Mouse (Mus musculus) liver, embryonic 12.5 days (tissue): ENCODE data around the gene Pds5b. TPM values are rescaled to one million over a fixed set of nuclear protein-coding genes. Genes with fewer than 3 reads are reported as not detected.
"Not testable (repeated sequence)": the region's sequence is repeated elsewhere in the genome, so short reads cannot be mapped to it uniquely, and the experiment has no call there.

Source experiments
- ATAC-seq: fragments of 200-750 bp; cut with Nextera tagmentation; 2 replicates; pipeline ENCODE4 v1.8.0; 2017; ENCODE audit warnings: moderate number of reproducible peaks, mild to moderate bottlenecking, moderate library complexity
- H3K27ac ChIP-seq: fragments of 300-500 bp; sonication (generic); 2 replicates; pipeline ENCODE4 v1.5.1; 2016; ENCODE audit warnings: mild to moderate bottlenecking
- H3K27me3 ChIP-seq: fragments of 300-500 bp; sonication (generic); replicated peaks from 2 replicates; pipeline ENCODE4 v1.6.1; 2016; ENCODE audit warnings: mild to moderate bottlenecking, moderate library complexity
- H3K36me3 ChIP-seq: fragments of 300-500 bp; sonication (generic); 2 replicates; pipeline ENCODE4 v1.6.1; 2016; ENCODE audit warnings: mild to moderate bottlenecking, moderate library complexity
- H3K4me1 ChIP-seq: fragments of 300-500 bp; sonication (generic); 2 replicates; pipeline ENCODE4 v1.6.1; 2016
- H3K4me2 ChIP-seq: fragments of 300-500 bp; sonication (generic); 2 replicates; pipeline ENCODE4 v1.6.1; 2016; ENCODE audit warnings: mild to moderate bottlenecking, moderate library complexity
- H3K4me3 ChIP-seq: fragments of 300-500 bp; sonication (generic); 2 replicates; pipeline ENCODE4 v1.5.1; 2016; ENCODE audit warnings: mild to moderate bottlenecking, moderate library complexity
- H3K9ac ChIP-seq: fragments of 300-500 bp; sonication (generic); 2 replicates; pipeline ENCODE4 v1.6.1; 2016; ENCODE audit warnings: mild to moderate bottlenecking, moderate library complexity
- H3K9me3 ChIP-seq: fragments of 300-500 bp; sonication (generic); replicated peaks from 2 replicates; pipeline ENCODE4 v1.6.1; 2016; ENCODE audit warnings: mild to moderate bottlenecking, moderate library complexity
- WGBS: fragments of 180-500 bp; shearing (Covaris S2); methylation state at CpG from one replicate; pipeline ENCODE4 v1.1.7; 2016; ENCODE audit not compliant: insufficient replicate concordance; 5-methylcytosine and 5-hydroxymethylcytosine counted together
- polyA plus RNA-seq: library from polyadenylated mRNA; unstranded; fragments of >200 nt; fragmentation: Nextera tagmentation; extraction: Ambion mirVana; gene quantifications from 2 replicates; pipeline ENCODE4 v1.2.1, GENCODE M21; 2016

Gene Pds5b
- 16.4 and 16.7 TPM in 2 replicates for polyA plus RNA-seq

DNA sequence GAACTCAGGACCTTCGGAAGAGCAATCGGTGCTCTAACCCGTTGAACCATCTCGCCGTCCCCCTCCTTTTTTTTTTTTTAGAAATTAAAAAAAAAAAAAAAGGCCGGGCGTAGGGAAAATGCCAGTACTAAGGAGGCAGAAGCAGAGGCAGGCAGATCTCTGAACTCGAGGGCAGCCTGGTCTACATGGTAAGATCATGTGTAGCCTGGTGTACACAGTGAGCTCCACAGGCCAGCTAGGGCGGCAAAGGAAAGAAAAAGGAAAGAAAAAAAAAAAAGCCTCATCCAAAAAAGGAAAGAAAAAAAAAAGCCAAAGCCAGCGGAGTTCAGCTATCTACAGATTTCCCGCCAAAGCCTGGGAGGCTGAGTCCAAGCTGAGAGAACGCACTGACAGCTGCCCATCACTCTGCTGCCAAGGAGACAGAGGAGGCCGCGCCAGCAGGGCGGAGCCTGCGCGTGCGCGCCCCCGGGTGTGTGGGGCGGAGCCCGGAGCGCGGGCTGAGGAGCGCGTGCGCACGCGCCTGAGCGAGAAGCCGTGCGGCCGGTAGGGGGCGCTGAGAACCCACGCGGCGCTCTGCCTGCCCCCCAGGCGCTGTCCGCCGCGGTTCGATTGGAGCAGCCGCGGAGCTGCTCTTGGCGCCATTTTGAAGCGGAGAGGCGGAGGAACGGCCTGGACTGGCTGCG, at the start of gene Pds5b:
Gene Pds5b, plus strand, starts transcription at position 587 of the 683 bp plus-strand sequence.
- Histone ChIP-seq H3K27ac (peak within 1 kb of the TSS; percentile 91), H3K9ac (peak within 1 kb of the TSS; percentile 97), H3K4me1 (peaks cover 37% of the 10 kb centered on the region), H3K9me3 (no peaks in the 10 kb centered on the region), H3K4me2 (peak within 1 kb of the TSS; percentile 85), H3K4me3 (peak within 1 kb of the TSS; percentile 96), H3K27me3 (no peaks in the 10 kb centered on the region; the same call in 1 of the 2 replicates), H3K36me3 (no peaks in the 10 kb centered on the region)
- peak; percentile 97 for ATAC-seq
- 13% methylated on average over 41 of the region's 49 CpGs for WGBS

GRCm38 (mm10) chr5:150625528-150625927, 48.0 kb upstream of the Pds5b start:
- peaks cover 22% of the 10 kb centered on the region for H3K36me3 ChIP-seq
- no peaks in the 10 kb centered on the region for H3K27me3 ChIP-seq
- no peak overlapping the region for H3K27ac ChIP-seq
- H3K9me3 ChIP-seq: no peaks in the 10 kb centered on the region
- no peak overlapping the region for H3K4me2 ChIP-seq
- no peaks in the 10 kb centered on the region for H3K4me1 ChIP-seq
- H3K4me3 ChIP-seq: no peak overlapping the region
- WGBS: 63% methylated on average over 7 of the region's 7 CpGs
- ATAC-seq: no peak
- H3K9ac ChIP-seq: no peak overlapping the region

- ATAC-seq: no peak
- Histone ChIP-seq H3K36me3 (peaks cover 39% of the 10 kb centered on the region), H3K4me2 (no peak overlapping the region), H3K27me3 (no peaks in the 10 kb centered on the region), H3K27ac (no peak overlapping the region), H3K9ac (no peak overlapping the region), H3K4me1 (no peaks in the 10 kb centered on the region), H3K9me3 (no peaks in the 10 kb centered on the region), H3K4me3 (no peak overlapping the region)
- 91% methylated on average over 1 of the region's 1 CpGs for WGBS
Measured at GRCm38 (mm10) chr5:150629272-150629671, 44.3 kb upstream of the Pds5b start.

- no peak overlapping the region for H3K4me3 ChIP-seq
- peaks cover 39% of the 10 kb centered on the region for H3K36me3 ChIP-seq
- H3K4me2 ChIP-seq: no peak overlapping the region
- H3K4me1 ChIP-seq: no peaks in the 10 kb centered on the region
- no peak for ATAC-seq
- H3K27me3 ChIP-seq: no peaks in the 10 kb centered on the region
- H3K9me3 ChIP-seq: no peaks in the 10 kb centered on the region
- no peak overlapping the region for H3K27ac ChIP-seq
- WGBS: 80% methylated on average over 2 of the region's 2 CpGs
- no peak overlapping the region for H3K9ac ChIP-seq
Measured at GRCm38 (mm10) chr5:150629692-150630091, 43.8 kb upstream of the Pds5b start.

GRCm38 (mm10) chr5:150641440-150641839, 32.1 kb upstream of the Pds5b start:
- Histone ChIP-seq H3K4me3 (no peak overlapping the region), H3K27me3 (no peaks in the 10 kb centered on the region), H3K9ac (no peak overlapping the region), H3K4me2 (no peak overlapping the region; the same call in 1 of the 2 replicates), H3K36me3 (peaks cover 74% of the 10 kb centered on the region), H3K27ac (peak overlapping the region; percentile 81), H3K9me3 (no peaks in the 10 kb centered on the region), H3K4me1 (peaks cover 34% of the 10 kb centered on the region)
- WGBS: 32% methylated on average over 3 of the region's 3 CpGs
- ATAC-seq: peak; percentile 94

DNA sequence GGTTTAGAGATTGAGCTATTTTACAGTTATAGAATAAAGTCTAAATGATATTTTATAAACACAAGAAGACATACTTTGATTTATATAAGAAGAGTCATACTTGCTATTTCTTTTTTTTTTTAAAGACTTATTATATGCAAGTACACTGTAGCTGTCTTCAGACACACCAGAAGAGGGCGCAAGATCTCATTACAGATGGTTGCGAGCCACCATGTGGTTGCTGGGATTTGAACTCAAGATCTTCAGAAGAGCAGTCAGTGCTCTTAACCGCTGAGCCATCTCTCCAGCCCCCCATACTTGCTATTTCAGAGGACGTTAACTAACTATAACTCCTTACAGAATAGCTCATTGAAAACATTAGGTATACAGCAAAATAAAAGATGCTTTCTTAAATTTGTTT, 30.1 kb upstream of the Pds5b start:
- H3K4me1 ChIP-seq: peaks cover 34% of the 10 kb centered on the region
- not testable (repeated sequence) for ATAC-seq, H3K27me3 ChIP-seq, H3K27ac ChIP-seq, H3K4me3 ChIP-seq, H3K4me2 ChIP-seq, H3K9ac ChIP-seq, H3K9me3 ChIP-seq
- 89% methylated on average over 4 of the region's 4 CpGs for WGBS
- peaks cover 70% of the 10 kb centered on the region for H3K36me3 ChIP-seq

DNA sequence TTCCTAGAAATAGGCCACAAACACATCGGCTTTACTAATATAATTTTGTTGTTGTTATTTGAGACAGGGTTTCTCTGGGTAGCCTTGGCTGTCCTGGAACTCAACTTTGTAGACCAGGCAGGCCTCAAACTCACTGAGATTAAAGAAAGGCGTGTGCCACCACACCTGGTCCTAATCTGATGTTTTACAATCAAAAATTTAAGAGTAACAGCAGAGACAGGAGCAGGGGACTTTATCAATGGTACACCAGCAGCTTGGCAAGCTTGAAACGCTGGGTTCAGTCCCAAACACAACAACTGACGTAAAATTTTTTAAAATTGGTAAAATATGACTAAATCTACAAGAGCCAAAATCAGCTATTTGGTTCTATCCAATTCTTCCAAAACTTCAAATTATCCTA, 28.6 kb upstream of the Pds5b start:
- peak overlapping the region; percentile 6 for H3K4me2 ChIP-seq
- ATAC-seq: peak; percentile 69
- 48% methylated on average over 4 of the region's 4 CpGs for WGBS

GRCm38 (mm10) chr5:150652578-150652977, 21.0 kb upstream of the Pds5b start:
- no peaks in the 10 kb centered on the region for H3K27me3 ChIP-seq

More for the DNA sequence above, 28.6 kb upstream of the Pds5b start:
- H3K4me3 ChIP-seq: no peak overlapping the region
- peaks cover 34% of the 10 kb centered on the region for H3K4me1 ChIP-seq
- H3K9ac ChIP-seq: no peak overlapping the region
- peaks cover 77% of the 10 kb centered on the region for H3K36me3 ChIP-seq
- peak overlapping the region; percentile 72 for H3K27ac ChIP-seq
- no peaks in the 10 kb centered on the region for H3K9me3 ChIP-seq
- H3K27me3 ChIP-seq: no peaks in the 10 kb centered on the region

DNA sequence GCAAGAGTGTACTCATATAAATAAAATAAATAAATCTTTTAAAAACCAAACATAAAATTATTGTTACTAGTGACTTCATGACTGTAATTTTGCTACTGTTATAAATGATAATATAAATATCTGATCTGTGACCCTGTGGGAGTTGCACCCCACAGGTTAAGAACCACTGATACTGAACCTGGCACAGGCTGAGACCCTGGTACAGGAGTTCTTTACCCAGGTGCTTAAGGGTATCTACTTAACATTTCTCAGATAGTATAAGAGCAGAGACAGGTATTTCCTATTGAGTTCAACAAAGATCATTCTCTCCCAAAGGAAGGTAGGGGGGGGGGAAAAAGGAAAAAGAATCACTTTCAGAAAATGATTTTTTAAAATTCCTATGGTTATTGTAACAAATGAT, 19.0 kb upstream of the Pds5b start:
- no peak overlapping the region for H3K4me3 ChIP-seq
- H3K27me3 ChIP-seq: no peaks in the 10 kb centered on the region
- ATAC-seq: no peak
- peaks cover 35% of the 10 kb centered on the region for H3K4me1 ChIP-seq
- no peak overlapping the region for H3K27ac ChIP-seq
- H3K4me2 ChIP-seq: no peak overlapping the region
- no peaks in the 10 kb centered on the region for H3K9me3 ChIP-seq
- no peak overlapping the region for H3K9ac ChIP-seq
- H3K36me3 ChIP-seq: peaks cover 58% of the 10 kb centered on the region

More at GRCm38 (mm10) chr5:150652578-150652977, 21.0 kb upstream of the Pds5b start:
- Histone ChIP-seq H3K4me3 (no peak overlapping the region), H3K4me1 (peaks cover 20% of the 10 kb centered on the region), H3K9ac (no peak overlapping the region), H3K27ac (no peak overlapping the region), H3K36me3 (peaks cover 62% of the 10 kb centered on the region), H3K9me3 (no peaks in the 10 kb centered on the region), H3K4me2 (no peak overlapping the region)
- WGBS: 79% methylated on average over 2 of the region's 2 CpGs
- ATAC-seq: no peak

DNA sequence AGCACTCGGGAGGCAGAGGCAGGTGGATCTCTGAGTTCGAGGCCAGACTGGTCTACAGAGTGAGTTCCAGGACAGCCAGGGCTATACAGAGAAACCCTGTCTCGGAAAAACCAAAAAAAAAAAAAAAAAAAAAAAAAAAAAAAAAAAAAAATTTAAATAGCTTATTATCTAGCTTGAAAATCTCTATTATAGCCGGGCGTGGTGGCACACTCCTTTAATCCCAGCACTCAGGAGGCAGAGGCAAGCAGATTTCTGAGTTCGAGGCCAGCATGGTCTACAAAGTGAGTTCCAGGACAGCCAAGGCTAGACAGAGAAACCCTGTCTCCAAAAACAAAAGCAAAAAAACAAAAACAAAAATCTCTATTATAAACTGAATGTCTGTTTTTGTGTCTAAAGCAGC, 14.1 kb upstream of the Pds5b start:
- ATAC-seq, H3K4me3 ChIP-seq, H3K9ac ChIP-seq, H3K27ac ChIP-seq, H3K9me3 ChIP-seq, H3K27me3 ChIP-seq: not testable (repeated sequence)
- WGBS: 78% methylated on average over 6 of the region's 6 CpGs
- peaks cover 68% of the 10 kb centered on the region for H3K36me3 ChIP-seq
- peaks cover 69% of the 10 kb centered on the region for H3K4me1 ChIP-seq
- H3K4me2 ChIP-seq: peak overlapping the region; percentile 18; the same call in 1 of the 2 replicates

DNA sequence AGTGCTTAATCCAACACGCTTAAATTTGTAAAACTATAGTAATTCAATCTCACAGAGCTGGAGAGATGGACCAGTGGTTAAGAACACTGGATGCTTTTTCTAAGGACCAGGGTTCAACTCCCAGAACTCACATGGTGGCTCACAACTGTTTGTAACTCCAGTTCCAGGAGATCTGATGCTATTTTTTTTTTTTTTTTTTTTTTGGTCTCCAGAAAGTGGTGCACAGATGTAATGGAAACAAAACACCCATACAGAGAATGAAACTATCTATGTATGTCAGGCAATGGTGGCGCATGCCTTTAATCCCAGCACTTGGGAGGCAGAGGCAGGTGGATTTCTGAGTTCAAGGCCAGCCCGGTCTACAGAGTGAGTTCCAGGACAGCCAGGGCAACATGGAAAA, 13.2 kb upstream of the Pds5b start:
- not testable (repeated sequence) for H3K27ac ChIP-seq, H3K9me3 ChIP-seq, H3K4me3 ChIP-seq, H3K9ac ChIP-seq, H3K27me3 ChIP-seq, ATAC-seq
- WGBS: 81% methylated on average over 3 of the region's 3 CpGs
- Histone ChIP-seq H3K4me2 (peak overlapping the region; percentile 34), H3K36me3 (peaks cover 59% of the 10 kb centered on the region), H3K4me1 (peaks cover 63% of the 10 kb centered on the region)

GRCm38 (mm10) chr5:150663926-150664325, 9.6 kb upstream of the Pds5b start:
- H3K27me3 ChIP-seq, H3K9me3 ChIP-seq, H3K27ac ChIP-seq, ATAC-seq: not testable (repeated sequence)
- WGBS: 44% methylated on average over 7 of the region's 7 CpGs
- Histone ChIP-seq H3K36me3 (peaks cover 34% of the 10 kb centered on the region), H3K9ac (0 out of 2 replicates have a peak overlapping the region, but pooled peaks have one; percentile 17), H3K4me3 (peak overlapping the region; percentile 32), H3K4me1 (peaks cover 36% of the 10 kb centered on the region), H3K4me2 (peak overlapping the region; percentile 84)
